Comparison of ENCODE assay signal across 8 mouse cellular contexts in genomic region chr13:10359516-10360198, GRCm38 (mm10). TPM values are rescaled to one million over a fixed set of nuclear protein-coding genes. Genes with fewer than 3 reads are reported as not detected.
DNase-seq lines count a peak whose midpoint lies in the region; ATAC-seq and TF ChIP-seq lines count a peak whose summit lies in the region.
"Had no signal": no experiment of that assay in that cellular context is flagged by ENCODE, and none has a peak within 500 bp of the region (broad histone marks: within the 10 kb centered on the region; RNA-seq: fewer than 3 reads in every experiment).

No protein-coding gene starts in this region.

- peak overlapping the region; percentile 53 for H3K4me3 ChIP-seq in lung, adult 2 months (replicated peaks; ENCODE audit: extremely low read depth, low read depth, low read length)
- peak overlapping the region; percentile 55 for H3K4me3 ChIP-seq in embryonic facial prominence, embryonic 13.5 days
- H3K4me3 ChIP-seq in hindbrain, embryonic 13.5 days = peak overlapping the region; percentile 68
- peak overlapping the region; percentile 45 for H3K4me3 ChIP-seq in liver, embryonic 11.5 days (ENCODE audit: low read depth, low read length)

- no peak for ATAC-seq in embryonic facial prominence, embryonic 13.5 days (ENCODE audit: insufficient number of reproducible peaks, insufficient read depth, low FRiP score, low TSS enrichment, low read depth)
- ATAC-seq in hindbrain, embryonic 13.5 days (ENCODE audit: low FRiP score) = no peak; the same call in 1 of the 2 replicates
- ATAC-seq in liver, embryonic 11.5 days (replicated peaks; ENCODE audit: low FRiP score) = no peak

- peak overlapping the region; percentile 64 for H3K9ac ChIP-seq in embryonic facial prominence, embryonic 13.5 days
- peak overlapping the region; percentile 79 for H3K9ac ChIP-seq in hindbrain, embryonic 13.5 days
- H3K9ac ChIP-seq in liver, embryonic 11.5 days (ENCODE audit: low read depth, low read length) = no peak overlapping the region

- TF ChIP-seq POLR2A in lung, adult 2 months (IDR thresholded peaks at IDR 0.05; ENCODE audit: borderline replicate concordance, extremely low read depth, low read depth, low read length) = no peak

- DNase-seq in lung, adult 2 months = peak; percentile 27
- DNase-seq in lung, postnatal 25 days (ENCODE audit: low spot score) = no peak
- DNase-seq in liver, embryonic 11.5 days (ENCODE audit: low spot score) = peak; percentile 31
- DNase-seq in retina, embryonic 14.5 days (ENCODE audit: low spot score) = peak; percentile 52
- DNase-seq in adrenal gland, postnatal 14 days = no peak

- 4% methylated on average over 26 of the region's 26 CpGs for WGBS in lung, adult 2 months
- 1% methylated on average over 26 of the region's 26 CpGs for WGBS in embryonic facial prominence, embryonic 13.5 days
- whole genome bisulfite sequencing in hindbrain, embryonic 13.5 days = 2% methylated on average over 26 of the region's 26 CpGs
- 6% methylated on average over 26 of the region's 26 CpGs for WGBS in liver, embryonic 11.5 days

- H3K36me3 ChIP-seq in embryonic facial prominence, embryonic 13.5 days = no peaks in the 10 kb centered on the region
- no peaks in the 10 kb centered on the region for H3K36me3 ChIP-seq in hindbrain, embryonic 13.5 days
- no peaks in the 10 kb centered on the region for H3K36me3 ChIP-seq in liver, embryonic 11.5 days (ENCODE audit: control insufficient read depth, insufficient read depth, low read length)

- peak overlapping the region; percentile 97 for H3K4me2 ChIP-seq in embryonic facial prominence, embryonic 13.5 days
- peak overlapping the region; percentile 97 for H3K4me2 ChIP-seq in hindbrain, embryonic 13.5 days
- H3K4me2 ChIP-seq in liver, embryonic 11.5 days = peak overlapping the region; percentile 71

- H3K27me3 ChIP-seq in embryonic facial prominence, embryonic 13.5 days = peaks cover 50% of the 10 kb centered on the region
- H3K27me3 ChIP-seq in hindbrain, embryonic 13.5 days = peaks cover 34% of the 10 kb centered on the region
- H3K27me3 ChIP-seq in liver, embryonic 11.5 days (replicated peaks; ENCODE audit: control insufficient read depth, insufficient read depth, low read length) = peaks cover 31% of the 10 kb centered on the region

- H3K9me3 ChIP-seq in embryonic facial prominence, embryonic 13.5 days = no peaks in the 10 kb centered on the region
- no peaks in the 10 kb centered on the region for H3K9me3 ChIP-seq in hindbrain, embryonic 13.5 days
- H3K9me3 ChIP-seq in liver, embryonic 11.5 days (ENCODE audit: control insufficient read depth, low read length) = no peaks in the 10 kb centered on the region

- TF ChIP-seq CTCF in lung, adult 2 months (IDR thresholded peaks at IDR 0.05; ENCODE audit: insufficient read depth, low read length) = no peak

- peaks cover 3% of the 10 kb centered on the region; the same call in 1 of the 2 replicates for H3K4me1 ChIP-seq in lung, adult 2 months (ENCODE audit: control insufficient read depth, insufficient read depth, low read length)
- H3K4me1 ChIP-seq in embryonic facial prominence, embryonic 13.5 days = peaks cover 21% of the 10 kb centered on the region
- peaks cover 18% of the 10 kb centered on the region for H3K4me1 ChIP-seq in hindbrain, embryonic 13.5 days (replicated peaks)
- H3K4me1 ChIP-seq in liver, embryonic 11.5 days (replicated peaks; ENCODE audit: control insufficient read depth, insufficient read depth, low read length) = no peaks in the 10 kb centered on the region

- no peak overlapping the region for H3K27ac ChIP-seq in embryonic facial prominence, embryonic 13.5 days
- no peak overlapping the region for H3K27ac ChIP-seq in hindbrain, embryonic 13.5 days
- H3K27ac ChIP-seq in liver, embryonic 11.5 days (ENCODE audit: low read depth, low read length) = no peak overlapping the region
- H3K27ac ChIP-seq: macrophage had no signal

RNA-seq across cellular contexts. Expression of gene Chrm3, which starts 1.0 kb away (rescaled TPM):
- polyA plus RNA-seq in lung, adult 2 months (2012; rRNA removed) = 1.7 and 1.8 TPM in 2 replicates
- polyA plus RNA-seq in embryonic facial prominence, embryonic 13.5 days (2015; fragmentation: Nextera tagmentation; extraction: Ambion mirVana) = 0.95 and 1.3 TPM in 2 replicates
- polyA plus RNA-seq in hindbrain, embryonic 13.5 days (2015; fragmentation: Nextera tagmentation; extraction: Ambion mirVana) = 2.0 and 2.4 TPM in 2 replicates
- polyA plus RNA-seq in liver, embryonic 11.5 days (2014; fragmentation: Nextera tagmentation; extraction: Ambion mirVana) = 0.22 and 0.58 TPM in 2 replicates
- 2.3 and 3.9 TPM in 2 replicates for total RNA-seq in adrenal gland, postnatal 14 days (2021)
- polyA plus RNA-seq: macrophage had no signal

Comparison
In these comparisons a context has a peak if more than half of its experiments do, and no peak if none do; other contexts are left out.
1. DNase-seq: peak in lung, adult 2 months (single experiment), liver, embryonic 11.5 days (single experiment) and retina, embryonic 14.5 days (single experiment); none in lung, postnatal 25 days (single experiment) and adrenal gland, postnatal 14 days (single experiment).
2. Peak in every context shown above with its lines, with median percentiles within 50 percentile points of each other: H3K4me3 ChIP-seq and H3K4me2 ChIP-seq.